In the genomic region with DNA sequence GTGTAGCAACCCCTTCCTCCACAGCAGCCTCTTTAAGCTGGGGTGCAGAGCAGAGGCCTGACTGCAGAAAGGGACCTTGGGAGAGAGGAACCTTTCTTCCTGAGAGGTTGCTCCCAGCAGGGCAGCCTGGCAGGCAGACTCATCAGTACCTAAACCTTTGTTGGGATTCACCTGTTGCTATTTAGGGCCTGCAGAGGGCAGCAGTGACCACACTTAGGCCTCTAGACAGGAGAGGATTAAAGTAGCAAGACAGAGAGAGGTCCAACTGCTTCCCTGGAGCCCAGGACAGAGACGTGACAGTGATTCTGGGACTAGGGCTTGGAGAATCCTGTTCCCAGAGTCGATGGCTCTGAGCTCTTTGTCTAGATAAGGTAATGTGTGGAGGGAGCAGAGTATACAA, we compare ENCODE assay signal across 8 mouse cellular contexts. TPM values are rescaled to one million over a fixed set of nuclear protein-coding genes. Genes with fewer than 3 reads are reported as not detected.
DNase-seq lines count a peak whose midpoint lies in the region; ATAC-seq lines count a peak whose summit lies in the region.

No protein-coding gene starts in this region.

- H3K9ac ChIP-seq in forebrain, embryonic 16.5 days (replicated peaks; ENCODE audit: low read depth, low read length) = no peak overlapping the region

- H3K27me3 ChIP-seq in forebrain, embryonic 16.5 days (replicated peaks; ENCODE audit: control insufficient read depth, insufficient read depth, low read length) = no peaks in the 10 kb centered on the region

- H3K9me3 ChIP-seq in forebrain, embryonic 16.5 days (ENCODE audit: control insufficient read depth, low read length) = no peaks in the 10 kb centered on the region

- H3K4me2 ChIP-seq in forebrain, embryonic 16.5 days (ENCODE audit: low read length) = no peak overlapping the region

- DNase-seq in gastrocnemius, adult 8-10 months (ENCODE audit: low spot score in 2 of 2) = peak; percentile 21 to 52
- DNase-seq in gastrocnemius, postnatal 10 days = no peak
- DNase-seq in ES-CJ7 (ENCODE audit: low read depth, low spot score) = peak; percentile 88
- peak; percentile 64 to 73 for DNase-seq in kidney, adult 8-10 months
- peak; percentile 55 for DNase-seq in lung, postnatal 14 days
- DNase-seq in spleen, postnatal 10 days (ENCODE audit: low spot score in 2 of 2) = peak; percentile 34 to 60

- peak; percentile 62; the same call in 1 of the 2 replicates for ATAC-seq in cerebellum, adult (ENCODE audit: insufficient number of reproducible peaks, low FRiP score, low TSS enrichment)
- ATAC-seq in forebrain, embryonic 16.5 days = peak; percentile 33; the same call in 1 of the 2 replicates

- no peak overlapping the region for H3K4me3 ChIP-seq in forebrain, embryonic 16.5 days (replicated peaks; ENCODE audit: low read length)

- no peak overlapping the region for H3K27ac ChIP-seq in forebrain, embryonic 16.5 days (ENCODE audit: low read length)

- no peaks in the 10 kb centered on the region for H3K4me1 ChIP-seq in forebrain, embryonic 16.5 days (replicated peaks; ENCODE audit: control insufficient read depth, insufficient read depth, low read length)

- WGBS in forebrain, embryonic 16.5 days = 3% methylated on average over 2 of the region's 2 CpGs

- H3K36me3 ChIP-seq in forebrain, embryonic 16.5 days (ENCODE audit: control insufficient read depth, insufficient read depth) = no peaks in the 10 kb centered on the region

RNA-seq across cellular contexts. Expression of a gene that starts 7.5 kb away (rescaled TPM):
- total RNA-seq in gastrocnemius, adult 8-10 months (2022) = under 1 TPM; 0.24 to 0.52 (median 0.34) TPM
- total RNA-seq in gastrocnemius, postnatal 10 days (2021) = 1 to 10 TPM in 1 of 2 experiments, under 1 TPM in 1; 0.85 to 1.2 TPM
- polyA plus RNA-seq in forebrain, embryonic 16.5 days (2015; fragmentation: Nextera tagmentation; extraction: Ambion mirVana) = 0.26 and 0.42 TPM in 2 replicates

RNA-seq across cellular contexts. Expression of a gene that starts 12.4 kb away (rescaled TPM):
- total RNA-seq in gastrocnemius, adult 8-10 months (2022) = under 1 TPM; 0.22 to 0.32 (median 0.28) TPM
- total RNA-seq in gastrocnemius, postnatal 10 days (2021) = 1 to 10 TPM; 1.7 to 2.2 TPM
- 22.5 and 27.7 TPM in 2 replicates for polyA plus RNA-seq in forebrain, embryonic 16.5 days (2015; fragmentation: Nextera tagmentation; extraction: Ambion mirVana)

RNA-seq across cellular contexts. Expression of a gene that starts 41.2 kb away (rescaled TPM):
- 1 to 10 TPM; 2.3 to 3.3 (median 2.9) TPM for total RNA-seq in gastrocnemius, adult 8-10 months (2022)
- total RNA-seq in gastrocnemius, postnatal 10 days (2021) = 1 to 10 TPM; 4.6 to 6.6 TPM
- 9.6 and 11.1 TPM in 2 replicates for polyA plus RNA-seq in forebrain, embryonic 16.5 days (2015; fragmentation: Nextera tagmentation; extraction: Ambion mirVana)

RNA-seq across cellular contexts. Expression of a gene that starts 45.4 kb away (rescaled TPM):
- 1 to 10 TPM; 3.4 to 6.6 (median 4.9) TPM for total RNA-seq in gastrocnemius, adult 8-10 months (2022)
- total RNA-seq in gastrocnemius, postnatal 10 days (2021) = 10 to 100 TPM; 22.4 to 25.0 TPM
- 0.94 and 0.96 TPM in 2 replicates for polyA plus RNA-seq in forebrain, embryonic 16.5 days (2015; fragmentation: Nextera tagmentation; extraction: Ambion mirVana)
